Mouse (Mus musculus): Measurements from ENCODE around the gene H2al2b. TPM values are rescaled to one million over a fixed set of nuclear protein-coding genes. Genes with fewer than 3 reads are reported as not detected.

The H2al2b gene
- not detected for polyA plus RNA-seq (2017; shearing (Covaris generic))

GRCm38 (mm10) chrY:2720574-2720973, at the start of gene H2al2b:
TSS of gene H2al2b (minus strand) at chrY:2720674.

Other genes starting within 250 kb of the H2al2b start
- gene H2al2c, start 121.6 kb downstream of the H2al2b start, polyA plus RNA-seq (2017; shearing (Covaris generic)), result not detected
- not detected for gene Sry, start 57.0 kb downstream of the H2al2b start, polyA plus RNA-seq (2017; shearing (Covaris generic))
- not detected for gene Gm4064, start 75.5 kb upstream of the H2al2b start, polyA plus RNA-seq (2017; shearing (Covaris generic))
- not detected for gene Rbmy, start 110.0 kb upstream of the H2al2b start, polyA plus RNA-seq (2017; shearing (Covaris generic))
- not detected for gene Gm10256, start 110.0 kb upstream of the H2al2b start, polyA plus RNA-seq (2017; shearing (Covaris generic))
- not detected for gene Gm10352, start 180.3 kb upstream of the H2al2b start, polyA plus RNA-seq (2017; shearing (Covaris generic))
- gene Gm29289, start 211.9 kb upstream of the H2al2b start, polyA plus RNA-seq (2017; shearing (Covaris generic)), result not detected

All from inflammation-experienced regulatory T-cells, adult 16 weeks (primary cell).